ENCODE assay signal across 9 mouse cellular contexts in the genomic region with DNA sequence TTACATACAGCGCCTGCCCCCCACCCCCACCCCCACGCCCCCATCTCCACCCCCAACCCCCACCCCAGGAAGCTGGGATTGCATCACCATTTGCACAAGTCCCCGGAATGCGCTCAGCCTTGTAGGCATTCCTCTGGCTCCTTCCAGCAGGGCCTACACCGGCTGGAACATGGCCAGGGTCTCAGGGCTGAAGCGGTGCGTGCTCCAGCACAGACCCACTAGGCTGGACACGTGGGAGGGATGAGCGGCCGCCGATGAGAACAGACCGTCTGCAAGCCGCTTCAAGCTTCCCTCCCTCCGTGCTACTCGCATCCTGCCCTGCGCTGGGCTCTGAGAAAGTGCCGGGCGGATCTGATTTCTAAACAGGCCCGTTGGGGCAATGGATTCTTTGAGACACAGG. TPM values are rescaled to one million over a fixed set of nuclear protein-coding genes. Genes with fewer than 3 reads are reported as not detected.
DNase-seq lines count a peak whose midpoint lies in the region; ATAC-seq and TF ChIP-seq lines count a peak whose summit lies in the region.
"Had no signal": no experiment of that assay in that cellular context is flagged by ENCODE, and none has a peak within 500 bp of the region (broad histone marks: within the 10 kb centered on the region; RNA-seq: fewer than 3 reads in every experiment).

No protein-coding gene starts in this region.

- H3K4me2 ChIP-seq in embryonic facial prominence, embryonic 15.5 days (replicated peaks): peak overlapping the region; percentile 44
- peak overlapping the region; percentile 51 for H3K4me2 ChIP-seq in heart, postnatal 0 days (ENCODE audit: low read depth, low read length)

- 1% methylated on average over 19 of the region's 19 CpGs for WGBS in embryonic facial prominence, embryonic 15.5 days
- WGBS in heart, postnatal 0 days: 4% methylated on average over 17 of the region's 19 CpGs

- H3K4me1 ChIP-seq in embryonic facial prominence, embryonic 15.5 days: peaks cover 11% of the 10 kb centered on the region
- H3K4me1 ChIP-seq in heart, postnatal 0 days (ENCODE audit: control insufficient read depth, insufficient read depth): 0 out of 2 replicates have a peak, but pooled peaks cover 7% of the 10 kb centered on the region

- peak overlapping the region; percentile 18; the same call in 1 of the 2 replicates for H3K4me3 ChIP-seq in embryonic facial prominence, embryonic 15.5 days (replicated peaks)
- H3K4me3 ChIP-seq in heart, postnatal 0 days (ENCODE audit: low read depth, low read length): 0 out of 2 replicates have a peak overlapping the region, but pooled peaks have one; percentile 16
- H3K4me3 ChIP-seq: left cerebral cortex, adult 2 months had no signal

- peaks cover 9% of the 10 kb centered on the region; the same call in 1 of the 2 replicates for H3K27me3 ChIP-seq in embryonic facial prominence, embryonic 15.5 days
- H3K27me3 ChIP-seq in heart, postnatal 0 days (ENCODE audit: control insufficient read depth, insufficient read depth, low read length): 0 out of 2 replicates have a peak, but pooled peaks cover 7% of the 10 kb centered on the region

- H3K9ac ChIP-seq in embryonic facial prominence, embryonic 15.5 days: no peak overlapping the region
- H3K9ac ChIP-seq in heart, postnatal 0 days (replicated peaks; ENCODE audit: low read depth, low read length): no peak overlapping the region

- no peak for TF ChIP-seq CTCF in heart, postnatal 0 days (IDR thresholded peaks at IDR 0.05; ENCODE audit: low read depth)

- H3K27ac ChIP-seq in embryonic facial prominence, embryonic 15.5 days (replicated peaks): no peak overlapping the region
- no peak overlapping the region for H3K27ac ChIP-seq in heart, postnatal 0 days (ENCODE audit: low read depth)
- H3K27ac ChIP-seq: left cerebral cortex, adult 2 months had no signal

- no peaks in the 10 kb centered on the region for H3K36me3 ChIP-seq in embryonic facial prominence, embryonic 15.5 days
- no peaks in the 10 kb centered on the region for H3K36me3 ChIP-seq in heart, postnatal 0 days (replicated peaks; ENCODE audit: control insufficient read depth, insufficient read depth, low read length)

- no peak for TF ChIP-seq EP300 in heart, postnatal 0 days (IDR thresholded peaks at IDR 0.05; ENCODE audit: low read depth)

- peak; percentile 72; the same call in 1 of the 2 replicates for ATAC-seq in embryonic facial prominence, embryonic 15.5 days (ENCODE audit: insufficient number of reproducible peaks, low FRiP score, low TSS enrichment, low read depth)
- ATAC-seq in heart, postnatal 0 days (ENCODE audit: insufficient read depth, low read depth): peak; percentile 79
- no peak for ATAC-seq in activated CD4-positive, CD25-positive, alpha-beta regulatory T cell, adult 4 months

- H3K9me3 ChIP-seq in embryonic facial prominence, embryonic 15.5 days (replicated peaks): no peaks in the 10 kb centered on the region
- H3K9me3 ChIP-seq in heart, postnatal 0 days (replicated peaks; ENCODE audit: control insufficient read depth, low read length): no peaks in the 10 kb centered on the region

- peak; percentile 78 for DNase-seq in urinary bladder, postnatal 14 days (ENCODE audit: low spot score)
- no peak for DNase-seq in urinary bladder, postnatal 10 days (ENCODE audit: low spot score)
- DNase-seq in heart, postnatal 0 days (ENCODE audit: low spot score): peak; percentile 65
- peak; percentile 69 for DNase-seq in kidney, postnatal 14 days
- peak; percentile 81 for DNase-seq in lung, postnatal 36 days
- DNase-seq in right cerebral cortex, postnatal 10 days (ENCODE audit: low spot score in 2 of 2): peak; percentile 66 to 67

RNA-seq across cellular contexts. Expression of gene Trmo, which starts 18.2 kb away (rescaled TPM):
- 9.2 and 10.8 TPM in 2 replicates for polyA plus RNA-seq in embryonic facial prominence, embryonic 15.5 days (2015; fragmentation: Nextera tagmentation; extraction: Ambion mirVana)
- 3.9 and 12.1 TPM in 2 replicates for total RNA-seq in heart, postnatal 0 days (2014; rRNA removed; ENCODE audit: low replicate concordance)
- 5.8 and 6.5 TPM in 2 replicates for polyA plus RNA-seq in heart, postnatal 0 days (2015; fragmentation: Nextera tagmentation; extraction: Ambion mirVana)
- polyA plus RNA-seq in activated CD4-positive, CD25-positive, alpha-beta regulatory T cell, adult 4 months (2017; shearing (Covaris generic)): 10 to 100 TPM; 10.9 to 16.3 TPM

RNA-seq across cellular contexts. Expression of gene Foxe1, which starts 27.6 kb away (rescaled TPM):
- 1.9 and 2.1 TPM in 2 replicates for polyA plus RNA-seq in embryonic facial prominence, embryonic 15.5 days (2015; fragmentation: Nextera tagmentation; extraction: Ambion mirVana)
- total RNA-seq in heart, postnatal 0 days (2014; rRNA removed; ENCODE audit: low replicate concordance): 1.1 TPM in 1 of 2 replicates, not detected in the other
- polyA plus RNA-seq in heart, postnatal 0 days (2015; fragmentation: Nextera tagmentation; extraction: Ambion mirVana): 0.05 TPM in 1 of 2 replicates, not detected in the other
- not detected for polyA plus RNA-seq in activated CD4-positive, CD25-positive, alpha-beta regulatory T cell, adult 4 months (2017; shearing (Covaris generic))
- total RNA-seq: left cerebral cortex, adult 2 months had no signal

RNA-seq across cellular contexts. Expression of gene Hemgn, which starts 42.3 kb away (rescaled TPM):
- polyA plus RNA-seq in embryonic facial prominence, embryonic 15.5 days (2015; fragmentation: Nextera tagmentation; extraction: Ambion mirVana): 0.68 and 1.0 TPM in 2 replicates
- total RNA-seq in heart, postnatal 0 days (2014; rRNA removed; ENCODE audit: low replicate concordance): 0.27 TPM in 1 of 2 replicates, not detected in the other
- polyA plus RNA-seq in heart, postnatal 0 days (2015; fragmentation: Nextera tagmentation; extraction: Ambion mirVana): 0.37 TPM in 1 of 2 replicates, not detected in the other
- 1 to 10 TPM in 1 of 2 experiments, under 1 TPM in 1; 0.93 to 2.7 TPM for polyA plus RNA-seq in activated CD4-positive, CD25-positive, alpha-beta regulatory T cell, adult 4 months (2017; shearing (Covaris generic))
- total RNA-seq: left cerebral cortex, adult 2 months had no signal
